Mouse (Mus musculus) G1E-ER4 (cell line): Measurements from ENCODE around the gene Lrrfip1. TPM values are rescaled to one million over a fixed set of nuclear protein-coding genes. Genes with fewer than 3 reads are reported as not detected.

Experiments used
- GATA1 ChIP-seq: IDR thresholded peaks from one replicate; pipeline ENCODE4 v1.8.0; 2012; ENCODE audit warnings: low read length, inconsistent platforms
- polyA plus RNA-seq: library from polyadenylated mRNA; stranded (reverse); fragments of >175 nt; gene quantifications from 2 replicates; pipeline ENCODE4 v1.2.3, GENCODE M21; 2012

The Lrrfip1 gene
- polyA plus RNA-seq, 1 experiment, result not detected

- TF ChIP-seq GATA1, result no peak
Observed at GRCm38 (mm10) chr1:91054815-91055214, 56.3 kb downstream of the Lrrfip1 start.

GRCm38 (mm10) chr1:91055744-91056143, 57.2 kb downstream of the Lrrfip1 start:
- TF ChIP-seq GATA1, result no peak

- TF ChIP-seq GATA1, result no peak
Observed at GRCm38 (mm10) chr1:91056416-91056815, 57.9 kb downstream of the Lrrfip1 start.

- TF ChIP-seq GATA1, result no peak
Observed at GRCm38 (mm10) chr1:91057311-91058245, 59.0 kb downstream of the Lrrfip1 start.

DNA sequence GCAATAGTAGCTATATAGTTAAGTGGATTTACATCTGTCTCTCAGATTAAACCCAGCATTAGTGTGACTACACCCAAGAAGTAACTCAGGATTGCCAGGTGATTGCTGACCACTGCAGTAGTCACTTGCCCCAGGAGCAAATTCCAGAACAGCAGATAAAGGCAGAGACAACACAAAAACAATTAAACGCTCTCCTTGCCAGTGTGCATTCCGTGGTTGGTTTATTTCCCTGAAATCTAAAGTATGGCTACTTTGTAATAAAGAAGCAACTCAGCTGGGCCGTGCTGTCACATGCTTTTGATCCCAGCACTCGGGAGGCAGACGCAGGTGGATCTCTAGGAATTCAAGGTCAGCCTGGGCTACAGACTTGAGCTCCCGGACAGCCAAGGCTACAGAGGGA, 59.7 kb downstream of the Lrrfip1 start:
- TF ChIP-seq GATA1, result no peak

GRCm38 (mm10) chr1:91059792-91060604, 61.5 kb downstream of the Lrrfip1 start:
- TF ChIP-seq GATA1, result no peak

DNA sequence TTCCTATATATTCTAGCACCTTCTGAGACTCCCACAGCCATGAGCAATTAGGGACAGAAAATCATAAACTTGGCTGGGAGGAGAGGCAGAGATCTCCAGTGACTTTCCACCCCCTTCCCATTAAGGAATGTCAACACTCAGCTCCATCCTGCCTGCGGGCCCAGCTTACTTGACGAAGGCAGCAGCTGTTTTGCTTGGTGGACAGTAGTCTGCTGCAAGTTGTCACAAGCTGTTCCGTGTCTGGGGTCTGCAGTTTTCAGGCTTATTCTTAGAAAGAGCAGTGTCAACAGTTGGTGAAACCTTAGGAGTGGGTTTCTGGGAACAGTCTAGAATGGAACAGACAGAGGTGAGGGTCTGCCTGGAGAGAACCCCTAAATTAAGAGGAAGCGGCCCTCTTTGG, 62.6 kb downstream of the Lrrfip1 start:
- TF ChIP-seq GATA1, result no peak

GRCm38 (mm10) chr1:91062363-91062762, 63.8 kb downstream of the Lrrfip1 start:
- TF ChIP-seq GATA1, result no peak

- no peak for TF ChIP-seq GATA1
Observed at GRCm38 (mm10) chr1:91064053-91064452, 65.5 kb downstream of the Lrrfip1 start.

DNA sequence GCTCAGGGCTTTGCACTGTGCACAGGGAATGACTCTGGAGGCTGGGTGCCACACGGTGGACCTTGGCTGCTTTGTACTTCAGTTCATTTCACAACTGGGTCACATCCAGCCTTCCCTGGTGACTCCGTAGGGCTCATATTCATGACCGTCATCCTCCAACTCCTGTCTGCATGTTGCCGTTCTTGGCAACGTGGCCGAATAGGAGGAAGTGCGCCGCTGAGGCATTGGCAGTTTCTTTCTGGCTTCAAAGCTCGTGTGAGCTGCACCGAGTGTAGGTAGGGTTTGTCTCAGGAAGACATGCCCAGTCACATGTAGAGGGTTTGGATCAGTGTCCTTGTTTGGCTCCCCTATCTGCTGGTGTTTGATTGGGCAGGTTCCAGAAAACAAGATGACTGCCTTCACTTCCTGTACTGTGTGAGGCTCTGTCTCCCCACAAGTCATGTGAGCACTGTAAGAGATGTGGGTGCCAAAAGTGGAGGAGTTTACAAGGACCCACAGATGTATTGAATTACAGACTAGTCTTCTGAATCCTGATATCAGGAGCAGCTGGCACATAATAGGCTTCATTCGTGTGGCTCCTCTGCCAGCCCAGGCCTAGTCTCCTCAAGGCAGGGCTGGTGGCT, 66.5 kb downstream of the Lrrfip1 start:
- no peak for TF ChIP-seq GATA1

DNA sequence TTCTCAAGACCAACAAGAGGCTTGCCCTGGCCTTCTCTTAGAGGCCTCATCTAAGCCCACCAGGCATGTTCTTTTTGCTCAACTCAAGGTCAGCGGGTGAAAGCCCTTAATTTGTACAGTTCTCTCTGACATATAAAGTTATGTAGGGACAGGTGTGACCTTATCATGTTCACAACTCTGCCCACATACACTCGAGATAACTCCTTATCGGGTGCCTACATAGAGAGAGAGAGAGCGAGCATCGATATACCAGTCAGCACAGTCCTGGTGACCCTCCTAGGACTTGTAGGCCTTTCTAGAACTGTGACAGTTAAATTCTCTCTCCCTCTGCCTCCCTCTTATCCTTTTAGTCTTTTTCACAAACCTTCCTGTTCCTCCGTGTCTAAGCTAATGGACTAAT, 67.5 kb downstream of the Lrrfip1 start:
- TF ChIP-seq GATA1, result no peak

- no peak for TF ChIP-seq GATA1
Observed at GRCm38 (mm10) chr1:91066599-91066998, 68.1 kb downstream of the Lrrfip1 start.

DNA sequence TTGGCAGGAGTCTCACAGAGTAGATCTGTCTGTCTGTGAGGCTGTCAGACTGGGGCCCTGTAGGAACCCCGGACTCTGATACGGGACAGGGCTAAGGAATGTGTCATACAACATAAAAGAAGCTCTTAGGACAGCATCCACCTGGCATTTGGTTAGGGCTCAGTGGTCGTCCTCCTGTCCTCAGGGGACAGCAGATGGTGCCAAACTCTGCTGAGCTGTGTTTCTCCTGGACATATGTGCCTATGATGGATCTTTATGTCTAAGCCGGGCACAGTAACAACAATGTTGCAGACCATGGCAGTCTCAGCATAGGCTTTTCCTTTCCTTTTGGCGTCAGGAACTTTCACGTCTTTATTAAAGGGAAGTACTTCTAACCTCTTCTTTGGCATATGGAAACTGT, 69.2 kb downstream of the Lrrfip1 start:
- TF ChIP-seq GATA1, result no peak

DNA sequence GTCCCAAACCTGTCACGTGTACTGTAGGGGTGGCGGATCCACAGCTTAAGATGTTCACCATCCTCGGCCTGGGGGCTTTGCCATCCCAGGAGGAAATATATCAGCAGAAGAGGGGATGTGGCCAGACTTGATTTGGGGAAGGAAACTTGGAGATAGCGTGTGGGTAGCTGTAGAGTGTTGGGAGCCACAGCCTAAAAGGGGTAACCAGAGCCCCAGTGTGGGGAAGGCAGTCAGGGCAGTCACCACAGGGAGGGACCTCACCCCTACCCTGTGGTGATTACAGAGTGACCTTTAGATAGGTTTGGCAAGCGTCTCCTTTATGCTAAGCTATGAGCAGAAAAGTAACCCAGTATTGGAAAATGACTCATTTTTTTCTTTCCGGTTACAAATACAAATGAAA, 71.0 kb downstream of the Lrrfip1 start:
- TF ChIP-seq GATA1, result no peak

DNA sequence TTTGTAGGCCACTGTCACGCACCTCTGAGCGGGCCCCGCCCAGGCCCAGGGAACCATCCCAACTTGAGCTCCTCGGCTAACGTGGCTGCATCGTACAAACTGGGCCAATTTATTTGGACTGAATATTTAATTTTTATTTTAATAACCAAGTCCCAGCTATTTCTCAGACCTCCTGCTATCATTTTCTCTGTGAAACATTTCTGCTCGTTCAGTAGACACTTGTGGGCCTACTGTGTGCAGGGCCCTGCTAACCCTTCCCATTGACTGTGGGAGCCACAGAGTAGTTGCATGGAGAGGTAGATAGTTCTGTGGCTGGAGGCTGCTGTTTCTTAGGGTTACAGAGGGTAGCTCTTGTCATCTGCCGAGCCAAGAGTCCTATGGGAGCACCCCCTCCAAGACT, 72.0 kb downstream of the Lrrfip1 start:
- TF ChIP-seq GATA1, result no peak
